Mouse (Mus musculus) adrenal gland, postnatal 0 days (tissue): ENCODE results near the gene Csnk1g2. TPM values are rescaled to one million over a fixed set of nuclear protein-coding genes. Genes with fewer than 3 reads are reported as not detected.

Experiments
- microRNA-seq: library from miRNA; unstranded; fragments of <30 nt; microRNA quantifications from one replicate; pipeline ENCODE4, GENCODE M21; 2016; ENCODE audit warnings: borderline replicate concordance; ENCODE audit not compliant: insufficient number of aligned reads
- polyA plus RNA-seq: library from polyadenylated mRNA; unstranded; fragments of >200 nt; fragmentation: Nextera tagmentation; extraction: Ambion mirVana; gene quantifications from 2 replicates; pipeline ENCODE4 v1.2.1, GENCODE M21; 2015

Csnk1g2 gene
- polyA plus RNA-seq: 102 and 121 TPM in 2 replicates

GRCm38 (mm10) chr10:80622661-80623456, at the start of gene Csnk1g2:
TSS of gene Csnk1g2 (plus strand) at chr10:80622838.

GRCm38 (mm10) chr10:80577195-80578130, 45.2 kb upstream of the Csnk1g2 start, which contains the start of gene Klf16:
TSS of gene Klf16 (minus strand) at chr10:80577321.

GRCm38 (mm10) chr10:80589879-80590854, 32.5 kb upstream of the Csnk1g2 start, which contains the start of gene Abhd17a:
TSS of gene Abhd17a (minus strand) at chr10:80590341.

GRCm38 (mm10) chr10:80602698-80603325, 19.8 kb upstream of the Csnk1g2 start, which contains the start of the genes Scamp4 and Adat3:
TSS of gene Scamp4 (plus strand) at chr10:80602872.
TSS of gene Adat3 (plus strand) at chr10:80602880.

GRCm38 (mm10) chr10:80605721-80606120, 16.9 kb upstream of the Csnk1g2 start, which contains the start of gene Gm49322:
TSS of gene Gm49322 (plus strand) at chr10:80606021.

GRCm38 (mm10) chr10:80656863-80657623, 34.4 kb downstream of the Csnk1g2 start, which contains the start of gene Btbd2:
TSS of gene Btbd2 (minus strand) at chr10:80657071.

GRCm38 (mm10) chr10:80677942-80678436, 55.4 kb downstream of the Csnk1g2 start, which contains the start of gene Mknk2:
TSS of gene Mknk2 (minus strand) at chr10:80678112.

Small RNAs within 50 kb of the gene (microRNA-seq; reads per million reads assigned to microRNA genes)
- gene Mir6912: not detected

Other genes with a start within 250 kb of the Csnk1g2 start
- 6.5 and 7.7 TPM in 2 replicates for gene Mex3d, start 235.2 kb upstream of the Csnk1g2 start, polyA plus RNA-seq
- 90.1 and 97.9 TPM in 2 replicates for gene Mbd3, start 223.3 kb upstream of the Csnk1g2 start, polyA plus RNA-seq
- gene Uqcr11, start 216.0 kb upstream of the Csnk1g2 start, polyA plus RNA-seq: 1,129 and 1,245 TPM in 2 replicates
- gene Tcf3, start 189.2 kb upstream of the Csnk1g2 start, polyA plus RNA-seq: 49.3 and 57.5 TPM in 2 replicates
- gene Onecut3, start 128.0 kb upstream of the Csnk1g2 start, polyA plus RNA-seq: not detected in 2 replicates
- 0.61 and 0.94 TPM in 2 replicates for gene Atp8b3, start 83.7 kb upstream of the Csnk1g2 start, polyA plus RNA-seq
- 11.2 and 20.1 TPM in 2 replicates for gene Rexo1, start 61.3 kb upstream of the Csnk1g2 start, polyA plus RNA-seq
- 7.9 and 8.0 TPM in 2 replicates for gene Klf16, start 45.5 kb upstream of the Csnk1g2 start, polyA plus RNA-seq
- gene Abhd17a, start 32.5 kb upstream of the Csnk1g2 start, polyA plus RNA-seq: 102 and 134 TPM in 2 replicates
- gene Scamp4, start 20.0 kb upstream of the Csnk1g2 start, polyA plus RNA-seq: 54.3 and 79.2 TPM in 2 replicates
- 1.7 and 4.1 TPM in 2 replicates for gene Adat3, start 20.0 kb upstream of the Csnk1g2 start, polyA plus RNA-seq
- gene Gm49322, start 16.8 kb upstream of the Csnk1g2 start, polyA plus RNA-seq: 0.65 and 0.98 TPM in 2 replicates
- 50.2 and 59.5 TPM in 2 replicates for gene Btbd2, start 34.2 kb downstream of the Csnk1g2 start, polyA plus RNA-seq
- gene Mknk2, start 55.3 kb downstream of the Csnk1g2 start, polyA plus RNA-seq: 42.1 and 50.3 TPM in 2 replicates
- 18.3 and 26.4 TPM in 2 replicates for gene Mob3a, start 79.1 kb downstream of the Csnk1g2 start, polyA plus RNA-seq
- gene Izumo4, start 79.3 kb downstream of the Csnk1g2 start, polyA plus RNA-seq: 20.7 and 36.4 TPM in 2 replicates
- 42.5 and 53.7 TPM in 2 replicates for gene Ap3d1, start 119.4 kb downstream of the Csnk1g2 start, polyA plus RNA-seq
- gene Dot1l, start 132.4 kb downstream of the Csnk1g2 start, polyA plus RNA-seq: 6.1 and 11.7 TPM in 2 replicates
- 40.1 and 44.3 TPM in 2 replicates for gene Sf3a2, start 175.4 kb downstream of the Csnk1g2 start, polyA plus RNA-seq
- 108 and 114 TPM in 2 replicates for gene Plekhj1, start 175.8 kb downstream of the Csnk1g2 start, polyA plus RNA-seq
- gene Amh, start 182.4 kb downstream of the Csnk1g2 start, polyA plus RNA-seq: 0.10 and 0.13 TPM in 2 replicates
- 5.0 and 9.2 TPM in 2 replicates for gene Jsrp1, start 190.7 kb downstream of the Csnk1g2 start, polyA plus RNA-seq
- 1,421 and 1,451 TPM in 2 replicates for gene Oaz1, start 203.8 kb downstream of the Csnk1g2 start, polyA plus RNA-seq
- 0.48 and 0.68 TPM in 2 replicates for gene Lingo3, start 221.2 kb downstream of the Csnk1g2 start, polyA plus RNA-seq
- gene Lsm7, start 232.4 kb downstream of the Csnk1g2 start, polyA plus RNA-seq: 278 and 372 TPM in 2 replicates
- 18.2 and 30.1 TPM in 2 replicates for gene Sppl2b, start 232.4 kb downstream of the Csnk1g2 start, polyA plus RNA-seq
- gene Tmprss9, start 249.0 kb downstream of the Csnk1g2 start, polyA plus RNA-seq: 0.12 and 0.24 TPM in 2 replicates